Mouse (Mus musculus) cerebellum, adult 2 months (tissue): ENCODE data around the gene Pdlim1.

Source experiments
- CTCF ChIP-seq: fragments of 200-500 bp; IDR thresholded peaks from 2 replicates; pipeline ENCODE4 v1.5.1; 2011; ENCODE audit warnings: low read depth, mild to moderate bottlenecking, control low read depth, low read length, moderate library complexity, borderline replicate concordance; ENCODE audit not compliant: insufficient read depth
- POLR2A ChIP-seq: fragments of 200-500 bp; IDR thresholded peaks from 2 replicates; pipeline ENCODE4 v1.6.1; 2011; ENCODE audit warnings: low read length, control low read depth, borderline replicate concordance; ENCODE audit not compliant: insufficient read depth

- no peak for TF ChIP-seq CTCF
- no peak for TF ChIP-seq POLR2A
Measured at GRCm38 (mm10) chr19:40259485-40259884, 12.2 kb downstream of the Pdlim1 start.
